Comparison of ENCODE assay signal across 14 mouse cellular contexts in genomic region chr15:56865035-56865804, GRCm38 (mm10).
A peak's percentile ranks its signal among the peaks of the same experiment; 100 is the strongest.
DNase-seq lines count a peak whose midpoint lies in the region; ATAC-seq lines count a peak whose summit lies in the region.
"Had no signal": no experiment of that assay in that cellular context is flagged by ENCODE, and none has a peak within 500 bp of the region (broad histone marks: within the 10 kb centered on the region; RNA-seq: fewer than 3 reads in every experiment).

No protein-coding gene starts in this region.

- DNase-seq in neural tube, embryonic 10.5 days (ENCODE audit: extremely low spot score, low spot score): no peak
- DNase-seq in midbrain, embryonic 11.5 days (ENCODE audit: low spot score, missing footprints): peak; percentile 89
- DNase-seq in cerebellum, adult 8-10 months: no peak
- DNase-seq in cerebellum, adult 11-12 months: no peak
- DNase-seq: heart, adult 18-20 months; heart, postnatal 4 days; kidney, postnatal 25 days; thymus, postnatal 4 days had no signal

- H3K36me3 ChIP-seq in neural tube, embryonic 12.5 days: no peaks in the 10 kb centered on the region
- no peaks in the 10 kb centered on the region for H3K36me3 ChIP-seq in forebrain, embryonic 15.5 days
- H3K36me3 ChIP-seq in midbrain, embryonic 11.5 days (ENCODE audit: control insufficient read depth, insufficient read depth, low read length): no peaks in the 10 kb centered on the region
- H3K36me3 ChIP-seq in heart, embryonic 12.5 days: no peaks in the 10 kb centered on the region
- H3K36me3 ChIP-seq: stomach, embryonic 15.5 days had no signal

- peak; percentile 61; the same call in 1 of the 2 replicates for ATAC-seq in neural tube, embryonic 12.5 days (ENCODE audit: low FRiP score, low read depth)
- ATAC-seq in forebrain, embryonic 15.5 days (replicated peaks): peak; percentile 63
- ATAC-seq in midbrain, embryonic 11.5 days (ENCODE audit: low FRiP score): peak; percentile 75
- ATAC-seq in heart, embryonic 12.5 days (ENCODE audit: insufficient number of reproducible peaks, low FRiP score): no peak
- no peak for ATAC-seq in megakaryocyte progenitor cell, adult 5-6 weeks (replicated peaks; ENCODE audit: poor library complexity)

- no peak overlapping the region for H3K4me3 ChIP-seq in neural tube, embryonic 12.5 days
- H3K4me3 ChIP-seq in forebrain, embryonic 15.5 days: no peak overlapping the region
- H3K4me3 ChIP-seq in midbrain, embryonic 11.5 days (ENCODE audit: low read depth, low read length): no peak overlapping the region
- no peak overlapping the region for H3K4me3 ChIP-seq in heart, embryonic 12.5 days
- H3K4me3 ChIP-seq: stomach, embryonic 15.5 days had no signal

- WGBS in neural tube, embryonic 12.5 days: 7% methylated on average over 4 of the region's 4 CpGs
- 8% methylated on average over 4 of the region's 4 CpGs for WGBS in forebrain, embryonic 15.5 days
- whole genome bisulfite sequencing in midbrain, embryonic 11.5 days: 11% methylated on average over 4 of the region's 4 CpGs
- WGBS in heart, embryonic 12.5 days: 23% methylated on average over 4 of the region's 4 CpGs

- H3K4me2 ChIP-seq in neural tube, embryonic 12.5 days (replicated peaks): no peak overlapping the region
- H3K4me2 ChIP-seq in forebrain, embryonic 15.5 days (replicated peaks): no peak overlapping the region
- H3K4me2 ChIP-seq in midbrain, embryonic 11.5 days: no peak overlapping the region
- no peak overlapping the region for H3K4me2 ChIP-seq in heart, embryonic 12.5 days
- H3K4me2 ChIP-seq: liver, embryonic 11.5 days; stomach, embryonic 15.5 days had no signal

- H3K9ac ChIP-seq in neural tube, embryonic 12.5 days: no peak overlapping the region
- no peak overlapping the region for H3K9ac ChIP-seq in forebrain, embryonic 15.5 days (replicated peaks)
- H3K9ac ChIP-seq in midbrain, embryonic 11.5 days (ENCODE audit: low read length): no peak overlapping the region
- no peak overlapping the region for H3K9ac ChIP-seq in heart, embryonic 12.5 days
- H3K9ac ChIP-seq: stomach, embryonic 15.5 days had no signal

- peaks cover 8% of the 10 kb centered on the region; the same call in 1 of the 2 replicates for H3K4me1 ChIP-seq in neural tube, embryonic 12.5 days
- H3K4me1 ChIP-seq in forebrain, embryonic 15.5 days: peaks cover 8% of the 10 kb centered on the region
- H3K4me1 ChIP-seq in midbrain, embryonic 11.5 days (ENCODE audit: control insufficient read depth, insufficient read depth, low read length): peaks cover 8% of the 10 kb centered on the region
- H3K4me1 ChIP-seq in heart, embryonic 12.5 days (replicated peaks): no peaks in the 10 kb centered on the region
- H3K4me1 ChIP-seq: stomach, embryonic 15.5 days had no signal

- no peaks in the 10 kb centered on the region for H3K9me3 ChIP-seq in neural tube, embryonic 12.5 days
- H3K9me3 ChIP-seq in forebrain, embryonic 15.5 days: no peaks in the 10 kb centered on the region
- no peaks in the 10 kb centered on the region for H3K9me3 ChIP-seq in midbrain, embryonic 11.5 days (ENCODE audit: control insufficient read depth, low read length)
- no peaks in the 10 kb centered on the region for H3K9me3 ChIP-seq in heart, embryonic 12.5 days (replicated peaks)
- H3K9me3 ChIP-seq: stomach, embryonic 15.5 days had no signal

- H3K27ac ChIP-seq in neural tube, embryonic 12.5 days: no peak overlapping the region; the same call in 1 of the 2 replicates
- H3K27ac ChIP-seq in forebrain, embryonic 15.5 days (replicated peaks): no peak overlapping the region
- no peak overlapping the region for H3K27ac ChIP-seq in midbrain, embryonic 11.5 days (ENCODE audit: low read depth, low read length)
- H3K27ac ChIP-seq in heart, embryonic 12.5 days (ENCODE audit: poor library complexity, severe bottlenecking): no peak overlapping the region
- H3K27ac ChIP-seq: stomach, embryonic 15.5 days had no signal

- no peaks in the 10 kb centered on the region for H3K27me3 ChIP-seq in neural tube, embryonic 12.5 days (replicated peaks)
- no peaks in the 10 kb centered on the region for H3K27me3 ChIP-seq in forebrain, embryonic 15.5 days
- no peaks in the 10 kb centered on the region for H3K27me3 ChIP-seq in midbrain, embryonic 11.5 days (ENCODE audit: control insufficient read depth, insufficient read depth, low read length)
- H3K27me3 ChIP-seq in heart, embryonic 12.5 days (replicated peaks): no peaks in the 10 kb centered on the region
- H3K27me3 ChIP-seq: stomach, embryonic 15.5 days had no signal

Comparison
In these comparisons a context has a peak if more than half of its experiments do, and no peak if none do; other contexts are left out.
1. ATAC-seq: peak in neural tube, embryonic 12.5 days (single experiment), forebrain, embryonic 15.5 days (single experiment) and midbrain, embryonic 11.5 days (single experiment); none in heart, embryonic 12.5 days (single experiment) and megakaryocyte progenitor cell, adult 5-6 weeks (single experiment).